Mouse (Mus musculus) CH12F3 (cell line): ENCODE measurements around the gene Rhno1.
"Not testable (repeated sequence)": the region's sequence is repeated elsewhere in the genome, so short reads cannot be mapped to it uniquely, and the experiment has no call there.

Experiments used
- in situ Hi-C: fragments of 300-500 bp; cut with MboI; formaldehyde crosslinking; loops from 2 replicates; pipeline ENCODE4 v1.14.3; 2020; ENCODE audit warnings: low sequenced_read_pairs

Rhno1 gene

GRCm38 (mm10) chr6:128362381-128363006, at the start of gene Rhno1, which contains the start of gene Foxm1:
Gene Rhno1 (minus strand): TSS chr6:128362911.
Gene Foxm1 (plus strand): TSS chr6:128362967.
- in situ Hi-C loops = no loop called here

DNA sequence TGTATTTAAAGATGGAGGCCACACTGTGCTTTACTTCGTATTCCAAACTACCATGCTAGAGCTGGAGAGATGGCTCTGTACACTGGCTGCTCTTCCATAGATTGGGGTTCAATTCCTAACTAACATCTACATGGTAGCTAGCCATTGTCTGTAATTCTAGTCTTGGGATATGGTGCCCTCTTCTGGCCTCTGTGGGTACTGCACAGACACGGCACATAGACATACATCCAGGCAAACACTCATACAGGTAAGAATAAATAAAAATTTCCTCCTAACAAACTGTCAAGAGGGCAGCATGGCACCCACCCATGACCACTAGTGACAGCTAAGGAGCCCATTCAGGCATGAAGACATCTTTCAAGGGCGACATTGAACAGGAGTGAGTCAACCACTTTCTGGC, 48.4 kb upstream of the Rhno1 start:
- in situ Hi-C loops = loop anchor here (10.0 kb wide), 1 partner anchor 96 kb away; no protein-coding TSS in a partner anchor

DNA sequence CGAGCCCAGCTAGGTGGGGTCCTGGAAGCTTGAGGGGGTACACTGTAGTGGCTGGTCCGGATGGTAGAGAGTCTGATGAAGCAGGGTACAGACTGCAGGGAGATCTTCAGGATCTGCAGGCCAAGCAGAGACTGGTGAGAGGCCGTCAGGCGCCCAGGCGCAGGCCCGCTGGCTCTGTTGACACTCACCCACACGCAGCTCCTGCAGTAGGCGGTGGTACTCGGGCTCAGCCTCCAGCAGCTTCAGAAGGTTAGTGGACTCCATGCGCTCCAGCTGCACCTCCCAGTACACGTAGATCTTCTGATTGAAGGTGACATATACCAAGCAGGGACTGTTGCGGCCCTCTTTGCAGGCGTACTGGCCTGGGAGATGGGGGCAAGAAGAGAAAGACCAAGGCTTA, 47.6 kb upstream of the Rhno1 start:
- in situ Hi-C loops = loop anchor here (10.0 kb wide), 1 partner anchor 96 kb away; no protein-coding TSS in a partner anchor

DNA sequence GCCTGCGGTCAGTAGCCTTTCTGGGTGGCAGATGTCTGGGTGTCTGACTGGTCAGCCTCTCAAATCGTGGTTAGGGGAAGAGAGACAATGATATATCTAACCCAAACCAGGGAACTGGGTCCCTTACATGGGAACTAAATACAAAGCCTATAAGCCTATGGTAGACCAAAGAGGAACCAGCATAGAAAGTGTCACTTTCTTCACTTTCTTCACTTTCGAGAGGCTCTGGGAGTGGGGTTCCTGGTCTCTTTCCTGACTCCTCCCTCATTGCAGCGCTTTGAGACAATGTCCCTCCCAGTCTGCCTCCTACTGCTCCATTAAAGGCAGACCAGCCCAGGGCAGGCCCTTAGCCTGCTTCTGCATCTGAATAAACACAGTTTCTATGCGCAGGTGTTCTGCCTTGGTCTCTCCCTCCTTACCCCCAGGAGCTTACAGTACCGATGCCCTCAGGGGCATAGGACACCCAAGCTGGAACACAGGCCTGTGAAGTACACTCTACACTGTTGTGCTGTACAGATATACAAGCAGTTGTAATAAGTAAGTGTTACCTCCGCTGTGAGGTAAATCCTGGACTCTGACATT, 45.9 kb upstream of the Rhno1 start:
- in situ Hi-C loops = no loop called here

DNA sequence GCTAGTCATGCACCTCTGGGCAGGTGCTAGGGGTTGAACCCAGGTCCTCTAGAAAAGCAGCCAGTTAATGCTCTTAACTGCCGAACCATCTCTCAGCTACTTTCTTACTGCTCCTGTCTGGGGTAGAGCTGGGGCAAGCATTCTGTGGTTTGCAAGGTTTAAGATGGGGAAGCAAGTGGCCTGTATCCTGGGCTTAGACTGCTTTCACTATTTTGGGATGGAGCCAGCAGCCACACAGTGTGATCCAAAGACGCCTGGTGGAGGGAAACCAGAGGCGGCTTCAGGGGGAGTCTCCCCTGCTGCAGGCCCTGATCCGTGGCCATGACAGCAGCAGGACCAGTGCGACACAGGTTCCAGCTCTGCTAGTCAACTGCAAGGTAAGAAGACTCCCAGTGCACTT, 42.0 kb upstream of the Rhno1 start:
- in situ Hi-C loops = no loop called here

DNA sequence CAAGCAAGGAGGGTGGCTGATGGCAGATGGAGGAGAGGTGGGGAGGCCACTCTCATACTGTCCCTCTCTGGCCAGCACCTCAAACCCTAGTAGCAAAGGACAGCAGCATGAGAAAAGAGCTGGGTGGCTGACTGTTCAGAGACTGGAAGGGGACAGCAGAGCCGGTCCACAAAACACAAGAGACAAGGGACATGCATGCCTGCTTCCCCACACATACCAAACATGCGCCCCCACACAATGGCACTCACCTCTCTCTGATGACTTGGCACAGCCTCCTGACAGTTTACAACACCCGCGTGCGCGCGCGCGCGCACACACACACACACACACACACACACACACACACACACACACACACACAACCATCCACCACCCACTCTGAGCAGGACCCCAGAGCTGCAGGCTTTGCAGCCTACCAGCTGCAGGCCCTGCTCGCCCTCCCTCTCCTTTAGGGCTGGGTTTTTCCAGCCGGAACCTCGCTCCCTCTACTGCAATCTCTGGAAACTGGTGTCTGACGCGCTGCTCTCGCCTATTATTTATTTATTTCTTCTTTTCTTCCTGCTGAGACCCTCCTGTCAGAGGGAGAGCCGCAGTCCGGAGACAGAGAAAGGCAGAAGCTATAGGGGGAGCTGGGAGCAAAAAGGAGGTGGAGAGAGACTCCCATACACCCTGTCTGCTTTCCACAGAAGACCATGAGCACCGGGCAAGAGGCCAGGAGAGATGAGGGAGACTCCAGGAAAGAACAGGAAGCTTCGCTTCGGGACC, 36.9 kb upstream of the Rhno1 start:
- in situ Hi-C loops = no loop called here

- in situ Hi-C loops = no loop called here
These were observed 36.3 kb upstream of the Rhno1 start, which contains the start of gene Nrip2 for GRCm38 (mm10) chr6:128398996-128399395. Gene Nrip2 (plus strand): TSS chr6:128399296.

GRCm38 (mm10) chr6:128397574-128398261, 35.0 kb upstream of the Rhno1 start:
- in situ Hi-C loops = no loop called here

DNA sequence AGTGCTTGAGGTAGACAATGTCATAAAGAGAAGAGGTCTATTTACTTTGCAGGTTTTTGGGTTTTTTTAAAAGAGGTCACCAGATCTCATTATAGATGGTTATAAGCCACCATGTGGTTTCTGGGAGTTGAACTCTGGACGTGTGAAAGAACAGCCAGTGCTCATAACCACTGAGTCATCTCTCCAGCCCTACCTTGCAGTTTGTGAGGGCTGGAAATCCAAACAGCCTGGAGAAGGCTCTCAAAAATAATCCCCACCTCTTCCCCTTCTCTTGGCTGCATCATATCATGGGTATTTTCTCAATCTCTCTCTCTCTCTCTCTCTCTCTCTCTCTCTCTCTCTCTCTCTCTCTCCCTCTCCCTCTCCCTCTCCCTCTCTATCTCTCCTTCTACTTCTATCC, 28.0 kb upstream of the Rhno1 start:
- in situ Hi-C loops = no loop called here

DNA sequence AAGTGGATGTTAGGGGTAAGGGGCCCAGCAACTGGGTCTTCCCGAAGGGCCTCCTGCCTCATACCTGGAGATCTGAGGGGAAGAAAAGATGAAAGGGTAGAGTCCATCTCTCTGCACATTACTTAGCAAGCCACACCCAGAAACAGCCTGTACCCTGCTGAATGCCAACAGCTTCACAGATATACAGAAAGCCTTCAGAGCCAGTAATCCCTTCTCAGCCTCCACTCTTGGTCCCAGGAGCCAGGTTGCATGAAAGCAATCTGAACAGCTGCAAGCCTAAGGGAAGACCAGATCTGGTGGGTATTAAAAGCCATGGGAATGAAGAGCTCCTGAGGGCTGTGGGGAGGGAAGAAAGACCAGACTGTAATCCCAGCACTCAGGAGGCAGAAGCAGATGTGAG, 26.5 kb upstream of the Rhno1 start:
- in situ Hi-C loops = no loop called here

DNA sequence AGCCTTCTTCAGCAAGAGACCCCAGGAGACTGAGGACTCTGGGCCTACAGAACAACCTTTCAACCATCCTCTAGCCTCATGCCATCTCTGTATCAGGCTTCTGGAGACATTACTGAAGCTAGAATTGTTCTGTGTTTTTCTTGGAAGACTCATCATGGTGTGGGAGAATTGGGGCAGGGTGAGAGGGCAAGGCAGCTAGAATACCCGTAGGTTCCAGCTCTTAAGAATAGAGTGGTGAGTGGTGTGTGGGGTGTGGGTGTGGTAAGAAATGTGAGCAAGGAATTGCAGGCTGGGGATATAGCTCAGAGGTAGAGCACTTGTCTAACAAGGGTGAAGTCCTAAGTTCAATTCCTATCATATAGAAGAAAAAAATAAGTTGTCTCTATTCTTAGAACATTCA, 22.3 kb upstream of the Rhno1 start:
- in situ Hi-C loops = no loop called here

DNA sequence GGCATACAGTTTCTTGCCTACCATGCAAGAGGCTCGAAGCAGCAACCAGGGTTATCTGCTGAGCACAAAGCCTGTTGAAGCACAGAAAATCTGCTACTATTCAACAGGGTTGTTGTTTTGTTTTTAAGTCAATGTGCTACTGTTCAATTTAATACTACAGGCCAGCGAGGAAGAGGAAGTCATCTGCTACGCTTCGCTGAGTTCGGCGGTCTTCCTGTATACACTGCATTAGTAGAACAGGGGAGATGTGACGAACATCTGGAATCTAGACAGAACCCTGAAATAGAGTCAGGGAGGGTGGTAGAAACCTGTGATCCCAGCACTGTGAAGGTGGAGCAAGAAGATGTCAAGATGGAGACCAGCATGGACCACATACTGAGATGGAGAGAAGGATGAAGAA, 21.0 kb upstream of the Rhno1 start:
- in situ Hi-C loops = no loop called here

DNA sequence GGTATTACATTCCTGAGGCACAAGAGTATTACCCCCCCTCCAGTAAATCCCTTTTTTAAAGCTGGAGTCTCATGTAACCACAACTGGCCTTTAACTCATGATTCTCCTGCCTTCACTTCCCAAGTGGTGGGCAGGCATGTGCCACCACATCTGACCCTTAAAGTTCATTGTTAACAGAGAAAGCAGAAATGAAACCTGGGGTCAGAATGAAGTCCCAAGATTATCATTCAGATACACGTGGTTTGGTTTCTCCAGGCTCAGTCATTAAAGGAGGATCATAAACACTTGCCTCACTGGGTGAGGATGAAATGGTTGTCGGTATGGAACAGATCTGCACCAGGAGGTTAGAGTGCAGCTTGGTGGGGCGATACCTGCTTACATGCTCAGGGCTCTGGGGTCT, 18.5 kb upstream of the Rhno1 start:
- in situ Hi-C loops = no loop called here

- in situ Hi-C loops = not testable (repeated sequence)
These were observed 18.0 kb upstream of the Rhno1 start for GRCm38 (mm10) chr6:128380594-128381167.

DNA sequence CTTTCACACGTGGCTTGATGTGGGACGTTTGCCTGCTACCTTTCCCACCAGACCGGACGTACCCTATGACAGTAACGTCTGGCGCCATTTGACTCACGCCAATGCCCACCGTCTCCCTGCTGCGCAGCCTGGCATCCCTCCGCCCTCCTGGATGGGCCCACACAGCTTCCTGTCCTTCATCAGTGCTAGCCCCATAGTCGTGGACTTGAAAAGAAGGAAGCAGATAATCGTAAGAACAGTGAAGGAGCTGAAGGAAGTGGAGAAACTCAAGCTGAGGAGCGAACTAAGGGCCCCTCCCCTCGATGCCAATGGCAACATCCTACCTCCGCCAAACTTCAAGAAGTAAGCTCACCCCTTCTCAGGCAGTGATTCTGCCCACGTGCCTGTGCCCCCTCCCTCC, 16.9 kb upstream of the Rhno1 start:
- in situ Hi-C loops = no loop called here

DNA sequence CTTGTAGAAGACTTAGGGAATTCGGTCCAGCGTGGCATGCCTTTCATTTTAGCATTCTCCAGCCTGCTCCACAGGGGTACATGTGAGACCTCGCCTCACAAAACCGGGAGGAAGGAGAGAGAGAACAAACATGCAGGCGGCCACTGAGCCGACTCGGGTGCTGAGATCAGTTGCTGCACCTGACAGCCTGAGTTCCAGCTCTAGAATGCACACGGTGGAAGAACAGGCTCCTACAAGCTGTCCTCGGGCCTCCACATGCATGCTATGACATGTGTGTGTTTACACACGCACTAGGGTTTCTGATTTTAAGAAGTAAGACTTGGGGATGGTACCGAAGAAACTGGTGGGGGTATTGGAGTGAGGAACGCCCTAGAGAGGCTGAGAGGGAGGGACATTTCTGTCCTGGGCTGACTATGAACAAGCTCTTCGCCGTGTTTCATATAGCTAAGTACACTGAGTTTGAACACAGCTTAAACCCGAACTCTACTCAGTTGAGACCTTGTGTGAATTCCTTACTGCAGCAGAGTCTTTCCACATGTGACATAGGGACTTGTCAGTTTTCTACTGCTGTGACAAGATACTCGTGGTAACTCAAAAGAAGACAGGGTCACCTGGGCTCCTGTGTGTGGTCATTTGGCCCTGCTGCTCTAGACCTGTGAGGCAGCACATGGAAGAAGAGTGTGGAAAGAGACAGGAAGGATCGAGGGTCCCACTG, 13.8 kb upstream of the Rhno1 start:
- in situ Hi-C loops = no loop called here

GRCm38 (mm10) chr6:128375192-128375591, 12.5 kb upstream of the Rhno1 start, which contains the start of the genes Tex52 and Gm44596:
Gene Tex52 (plus strand): TSS chr6:128375456.
Gene Gm44596 (plus strand): TSS chr6:128375503.
- in situ Hi-C loops = no loop called here

GRCm38 (mm10) chr6:128370040-128370439, 7.3 kb upstream of the Rhno1 start:
- in situ Hi-C loops = no loop called here

- in situ Hi-C loops = no loop called here
These were observed 3.8 kb upstream of the Rhno1 start for GRCm38 (mm10) chr6:128366466-128366865.

DNA sequence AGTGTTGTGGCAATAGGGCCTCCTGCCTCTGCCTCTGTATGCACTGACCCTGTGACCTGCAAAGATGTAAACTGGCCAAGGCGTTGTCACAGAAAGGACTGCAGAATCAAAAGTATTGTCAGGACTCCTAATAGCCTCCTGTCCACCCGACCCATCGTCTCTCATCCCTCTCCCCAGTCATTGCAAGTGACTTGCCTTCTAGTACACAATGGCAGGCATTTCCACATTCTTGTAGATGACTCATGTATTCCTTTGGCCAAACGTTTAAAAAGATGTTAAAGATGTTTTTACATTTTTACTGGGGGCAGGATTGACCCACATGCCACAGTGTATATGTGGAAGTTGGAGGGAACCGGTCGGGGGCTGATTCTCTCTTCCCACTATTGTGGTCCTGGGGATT, 2.0 kb upstream of the Rhno1 start:
- in situ Hi-C loops = no loop called here
